Mouse (Mus musculus): ENCODE data around the gene Chd6.

Gene Chd6

DNA sequence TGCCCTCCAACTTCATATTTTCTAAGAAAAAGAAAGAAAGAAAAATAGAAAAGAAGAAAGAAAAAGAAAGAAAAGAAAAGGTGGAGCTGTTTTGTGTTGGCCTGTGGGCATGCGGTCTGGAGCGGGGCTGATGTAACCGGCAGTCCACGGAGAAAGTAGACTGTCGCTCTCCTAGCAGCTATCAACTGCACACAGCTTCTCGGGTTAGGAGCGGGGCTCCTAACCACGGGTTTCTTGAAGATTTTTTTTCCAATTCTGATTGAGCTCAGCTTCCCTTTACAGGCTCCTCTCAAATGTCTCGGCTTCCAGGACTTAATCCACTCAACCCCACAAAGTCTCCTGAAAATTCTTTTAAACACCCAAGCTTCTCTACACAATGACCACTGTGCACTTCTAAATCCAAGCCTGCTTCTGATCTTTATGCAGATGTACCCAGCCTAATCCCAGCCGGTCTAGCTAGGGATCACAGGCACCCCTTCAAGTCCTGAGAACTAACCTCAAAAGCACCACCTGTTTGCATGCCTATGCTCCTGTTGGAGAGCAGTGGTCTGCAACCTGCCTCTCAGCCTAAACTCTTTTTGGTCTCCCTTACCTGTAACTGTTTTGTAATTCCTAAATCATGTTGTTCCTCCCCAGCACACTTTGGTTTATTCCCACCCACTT is 42.6 kb downstream of the Chd6 start:
- no peak for DNase-seq (ENCODE audit: low spot score)

DNA sequence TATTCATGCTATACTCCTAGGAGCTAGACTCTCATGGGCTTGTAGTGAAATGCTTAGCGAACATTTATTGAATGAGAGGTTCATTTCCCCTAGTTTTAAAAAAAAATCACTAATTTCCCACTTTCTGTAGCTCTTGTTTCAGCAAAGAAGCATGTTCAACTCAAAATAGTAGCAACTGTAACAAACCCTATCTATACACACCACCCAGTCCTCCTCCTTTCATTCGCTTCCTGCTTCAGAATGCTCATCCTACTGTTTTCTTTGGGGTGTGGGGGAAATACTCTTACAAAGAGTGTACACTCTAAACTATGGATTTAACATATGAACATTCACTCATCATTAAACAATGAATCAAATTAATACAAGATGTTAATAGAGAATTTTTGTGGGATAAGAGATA is 43.3 kb downstream of the Chd6 start:
- no peak for DNase-seq (ENCODE audit: low spot score)

DNA sequence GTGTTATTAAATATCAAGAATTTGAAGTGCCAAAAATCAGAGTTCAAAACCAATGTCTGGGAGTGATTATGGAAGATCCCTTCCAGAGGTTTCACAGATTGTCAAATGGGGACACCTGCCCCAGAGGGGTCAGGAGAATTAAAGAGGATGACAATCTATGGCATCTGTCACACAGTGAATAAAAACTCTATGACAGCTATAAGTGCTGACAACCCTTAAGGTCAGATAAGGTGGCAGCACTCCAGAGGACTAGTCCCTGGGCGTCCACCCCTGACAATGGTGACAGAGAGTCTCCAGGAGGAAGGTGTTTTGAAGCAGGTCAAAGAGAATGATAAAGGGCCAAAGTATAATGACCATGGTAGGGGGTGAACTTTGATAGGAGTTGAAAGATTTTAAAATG is 44.0 kb downstream of the Chd6 start:
- DNase-seq (ENCODE audit: low spot score), result no peak

DNA sequence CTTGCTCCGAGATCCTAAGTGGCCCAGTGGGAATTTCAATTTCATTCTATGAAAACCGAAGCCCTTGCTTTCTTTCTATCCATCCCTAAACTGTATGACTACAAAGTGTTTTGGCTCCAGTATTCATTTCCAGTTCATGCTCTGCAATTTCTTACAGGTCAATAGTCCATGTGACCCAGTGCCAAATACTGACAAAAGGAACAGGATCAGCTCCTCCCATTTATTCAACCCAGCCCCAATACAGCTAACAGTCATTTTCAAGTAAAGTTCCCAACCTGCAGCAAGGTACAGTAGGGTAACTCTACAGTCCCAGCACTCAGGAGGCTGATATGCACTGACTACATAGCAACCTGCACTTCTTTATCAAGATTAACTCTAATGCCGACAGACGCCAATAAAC is 50.0 kb downstream of the Chd6 start:
- DNase-seq (ENCODE audit: low spot score), result no peak

DNA sequence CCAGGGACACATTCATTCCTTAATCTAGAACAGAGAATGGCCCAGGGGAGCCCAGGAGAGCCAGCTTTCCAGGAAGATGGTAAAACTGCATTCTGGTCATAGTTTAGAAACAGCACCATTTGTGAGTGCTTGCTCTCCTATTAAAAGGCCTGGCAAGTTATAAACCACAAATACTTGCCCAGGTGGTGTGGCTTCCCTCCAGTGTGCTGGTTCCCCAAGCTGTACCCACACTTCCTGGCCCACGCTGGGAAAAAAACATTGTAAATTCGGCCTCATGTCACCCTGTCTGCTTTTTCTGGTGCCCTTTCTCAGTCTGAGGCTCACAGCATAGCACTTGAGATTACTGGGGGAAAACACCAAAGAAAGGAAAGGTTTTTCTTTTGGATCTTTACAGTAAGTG is 55.1 kb downstream of the Chd6 start:
- DNase-seq (ENCODE audit: low spot score), result no peak

DNA sequence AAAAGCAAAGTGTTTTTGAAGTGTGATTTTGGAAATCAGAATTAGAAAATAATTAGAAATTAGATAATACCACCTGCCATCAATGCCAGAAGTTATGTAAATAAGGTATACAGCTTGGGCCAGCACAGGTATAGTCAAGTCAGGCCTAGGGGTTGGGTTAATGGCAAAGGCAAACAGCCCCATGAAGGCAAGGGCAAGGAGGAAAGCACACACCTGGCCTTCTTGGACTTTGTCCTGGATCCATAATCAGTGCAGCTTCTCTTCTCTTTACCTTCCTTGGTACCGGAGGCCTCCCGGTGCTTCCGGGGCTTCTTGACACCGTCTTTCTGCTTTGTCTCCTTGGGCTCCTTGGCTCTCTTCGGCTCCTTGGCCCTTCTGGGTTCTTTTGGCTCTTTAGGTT is 56.7 kb downstream of the Chd6 start:
- no peak for DNase-seq (ENCODE audit: low spot score)

DNA sequence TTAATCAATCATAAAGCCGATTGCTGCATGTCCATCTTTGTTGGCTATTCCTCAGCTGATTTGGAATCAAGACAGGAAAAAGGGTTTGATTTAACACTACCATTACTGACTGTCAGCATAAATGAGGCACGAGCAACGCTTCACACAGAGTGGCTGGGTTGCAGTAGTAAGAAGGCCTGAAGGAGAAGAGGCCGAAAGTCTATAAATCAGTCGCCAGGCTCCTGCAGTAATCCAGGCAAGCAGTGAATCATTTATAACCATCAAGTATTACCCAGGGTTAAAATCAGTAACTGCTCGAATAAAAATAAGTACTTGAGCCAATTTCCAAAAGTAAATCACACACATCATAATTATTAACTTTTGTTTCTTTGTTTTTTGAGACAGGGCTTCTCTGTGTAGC is 59.4 kb downstream of the Chd6 start:
- DNase-seq (ENCODE audit: low spot score), result no peak

DNA sequence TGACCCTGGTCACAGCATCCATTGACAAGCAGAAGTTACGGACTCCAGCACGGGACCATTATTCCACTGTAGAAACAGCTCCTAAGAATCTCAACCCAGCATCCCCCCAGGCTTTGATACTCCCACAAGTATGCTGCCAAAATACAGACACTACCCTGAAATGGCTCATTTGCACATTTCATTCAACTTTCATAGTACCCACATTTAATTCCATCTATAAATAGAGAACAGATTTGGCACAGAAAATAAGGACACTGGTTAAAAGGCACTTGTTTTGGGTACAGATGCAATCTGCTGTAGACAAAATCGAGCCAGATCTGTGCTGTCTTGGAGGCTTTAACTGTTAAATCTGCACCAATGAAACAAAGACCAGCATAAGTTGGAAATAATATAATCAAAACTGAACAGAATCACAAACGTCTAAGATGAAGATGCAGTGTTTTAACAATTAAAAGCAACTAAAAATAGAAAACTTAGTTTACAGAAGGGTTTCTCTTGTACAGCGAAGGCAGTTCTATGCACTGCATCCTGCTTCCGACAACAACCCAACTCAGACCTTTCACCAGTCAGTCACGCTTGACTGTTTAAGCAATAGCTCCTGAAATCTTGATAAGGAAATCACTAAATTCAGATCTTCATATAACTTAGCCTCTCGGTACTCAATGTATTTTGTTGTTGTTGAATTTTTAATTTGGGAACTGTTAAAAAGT is 64.2 kb downstream of the Chd6 start:
- DNase-seq (ENCODE audit: low spot score), result peak; percentile 59

DNA sequence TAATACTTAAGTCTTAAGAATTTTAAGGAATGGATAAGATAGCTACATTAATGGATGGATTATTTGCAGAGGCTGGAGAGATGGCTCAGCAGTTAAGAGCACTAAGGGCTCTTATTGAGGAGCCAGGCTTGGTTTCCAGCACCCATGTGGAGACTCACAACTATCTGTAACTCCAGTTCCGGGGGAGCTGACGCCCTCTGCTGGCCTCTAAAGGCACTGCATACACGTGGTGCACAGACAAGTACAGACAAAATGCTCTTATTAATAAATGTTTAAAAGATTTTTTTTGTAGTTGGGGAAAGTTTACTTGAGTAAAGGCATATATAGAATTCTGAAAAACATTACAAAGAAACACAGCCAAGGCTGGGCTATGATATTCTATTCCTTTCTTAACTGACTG is 66.0 kb downstream of the Chd6 start:
- no peak for DNase-seq (ENCODE audit: low spot score)

DNA sequence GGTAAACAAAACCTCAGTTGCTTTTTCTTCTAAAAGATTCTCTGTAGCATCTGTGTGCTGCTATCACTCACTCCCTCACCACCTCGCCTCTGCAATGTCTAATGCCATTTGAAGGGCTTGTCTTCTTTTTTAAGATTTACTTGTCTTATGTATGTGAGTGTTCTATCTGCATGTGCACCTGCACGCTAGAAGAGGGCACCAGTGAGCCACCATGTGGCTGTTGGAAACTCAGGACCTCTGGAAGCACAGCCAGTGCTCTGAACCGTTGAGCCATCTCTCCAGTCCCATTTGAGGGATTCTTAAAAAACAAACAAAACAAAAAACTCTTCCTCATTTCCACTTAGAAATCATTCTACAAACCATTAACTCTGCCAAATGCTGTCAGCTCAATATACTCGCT is 68.1 kb downstream of the Chd6 start:
- DNase-seq (ENCODE audit: low spot score), result no peak

DNA sequence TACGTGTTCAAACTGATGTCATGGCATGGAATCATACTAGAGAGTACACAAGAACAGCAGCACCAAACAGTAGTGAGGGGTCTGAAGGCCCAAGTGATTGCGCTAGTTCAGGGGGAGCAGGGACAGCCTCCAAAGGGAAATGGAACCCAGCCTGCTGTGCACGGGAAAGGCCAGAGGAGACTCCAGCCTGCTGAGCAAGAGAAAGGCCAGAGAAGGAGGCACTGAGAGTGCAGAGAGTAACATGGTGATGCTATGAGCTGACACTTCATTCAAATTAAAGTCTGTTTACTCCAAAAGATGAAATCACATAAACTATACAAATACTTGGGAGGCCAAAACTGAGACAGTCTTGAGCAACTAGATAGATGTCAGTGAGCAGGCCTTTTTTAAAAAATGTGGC is 71.1 kb downstream of the Chd6 start:
- DNase-seq (ENCODE audit: low spot score), result no peak

DNA sequence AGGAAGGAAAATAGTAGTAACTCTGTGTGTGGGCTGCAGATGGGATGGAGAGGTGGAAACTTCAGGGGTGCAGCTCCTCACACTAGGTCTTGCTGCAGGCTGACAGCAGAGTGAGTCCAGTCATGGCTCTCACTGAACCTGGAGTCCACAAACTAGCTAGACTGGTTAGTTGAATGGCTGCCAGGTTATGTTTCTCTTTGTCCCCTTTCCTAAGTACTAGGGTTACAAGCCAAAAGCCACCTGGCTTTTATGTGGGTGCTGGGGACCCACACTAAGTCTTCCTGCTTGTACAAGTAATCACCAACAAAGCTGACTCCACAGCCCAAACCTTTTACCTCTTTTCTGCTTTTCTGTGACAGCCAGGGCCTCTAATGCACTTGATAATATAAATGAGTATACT is 75.7 kb downstream of the Chd6 start:
- no peak for DNase-seq (ENCODE audit: low spot score)

DNA sequence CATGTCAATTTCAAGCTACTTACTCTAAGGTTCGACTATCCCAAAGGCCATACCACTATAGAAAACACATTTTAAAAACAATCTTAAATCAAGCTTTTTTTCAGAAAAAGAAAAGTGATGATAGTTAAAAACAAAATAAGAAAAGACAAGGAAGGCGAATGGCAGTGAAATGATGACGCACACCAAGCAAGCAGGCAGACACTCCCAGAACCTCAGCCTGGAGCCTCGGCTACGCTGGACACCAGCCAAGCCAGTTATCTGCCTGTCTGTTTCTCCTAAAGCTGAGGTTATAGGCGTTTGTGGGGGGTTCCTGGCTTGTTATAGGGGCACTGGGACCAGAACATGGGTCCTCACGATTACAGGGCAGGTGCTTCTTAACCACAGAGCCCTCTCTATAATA is 76.5 kb downstream of the Chd6 start:
- DNase-seq (ENCODE audit: low spot score), result no peak

DNA sequence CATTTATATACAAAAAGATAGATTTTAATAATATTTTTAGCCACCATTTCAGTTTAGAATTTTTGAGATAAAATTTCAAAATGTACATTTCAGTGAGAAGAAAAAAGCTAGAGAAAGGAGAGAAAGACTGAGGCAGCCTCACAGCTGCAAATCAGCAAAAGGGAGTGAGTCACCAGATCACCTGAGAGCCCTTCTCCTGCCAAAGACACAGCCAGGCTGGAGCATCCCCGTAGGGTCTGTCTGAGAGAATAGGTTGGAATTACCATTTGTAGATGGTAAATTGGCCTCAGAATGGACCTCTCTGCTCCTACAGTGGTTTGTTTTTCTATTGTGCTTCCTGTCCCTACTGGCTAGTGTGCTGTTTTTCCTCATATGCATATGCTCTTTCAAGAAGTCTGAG is 84.3 kb downstream of the Chd6 start:
- no peak for DNase-seq (ENCODE audit: low spot score)

DNA sequence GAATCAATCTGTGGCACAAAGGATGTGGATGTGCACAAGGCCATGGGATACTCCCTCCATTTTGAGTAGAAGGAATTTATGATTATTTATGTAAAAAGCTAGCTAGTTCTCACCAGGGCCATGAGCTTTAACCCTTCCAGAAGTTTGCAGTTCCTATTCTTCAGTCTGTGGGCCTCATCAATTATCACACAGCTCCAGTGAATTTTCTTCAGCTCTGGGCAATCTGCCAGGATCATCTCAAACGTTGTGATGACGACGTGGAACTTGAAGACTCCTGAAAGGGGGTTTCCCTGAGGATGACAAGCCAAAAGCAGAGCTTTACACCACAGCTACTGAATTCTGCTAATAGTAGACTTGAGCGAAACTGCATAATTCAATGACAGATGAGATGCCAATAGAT is 91.0 kb downstream of the Chd6 start:
- DNase-seq (ENCODE audit: low spot score), result no peak

DNA sequence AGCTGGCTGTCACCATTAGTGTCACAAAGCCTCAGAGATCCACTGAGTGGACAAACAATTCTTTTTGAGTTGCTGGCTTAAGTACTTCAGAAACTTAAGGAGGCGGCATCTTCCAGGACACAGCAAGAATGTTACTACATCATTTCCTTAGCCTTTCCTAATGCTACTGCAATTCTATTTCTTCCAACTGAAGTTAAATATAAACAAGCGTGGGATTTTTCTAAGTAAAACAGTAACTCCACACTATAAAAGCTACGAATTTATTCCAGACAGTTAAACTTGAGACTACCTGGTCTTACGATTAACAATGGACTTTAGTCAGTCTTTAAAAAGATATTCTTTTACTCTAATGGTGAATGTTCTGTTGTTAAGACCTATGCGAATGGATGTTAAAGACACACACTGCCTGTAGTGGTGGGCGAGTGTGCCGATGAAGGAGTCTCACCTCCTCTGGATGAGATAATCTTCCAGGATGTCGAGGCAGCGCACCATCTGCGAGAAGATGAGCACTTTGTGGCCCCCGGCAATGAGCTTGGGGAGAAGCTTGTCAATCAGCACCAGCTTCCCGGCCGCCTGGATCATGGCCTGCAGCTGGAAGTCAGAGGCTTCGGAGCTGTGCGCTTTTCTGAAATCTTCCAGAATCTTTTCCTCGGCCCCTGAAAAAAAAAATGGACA is 96.2 kb downstream of the Chd6 start:
- DNase-seq (ENCODE audit: low spot score), result no peak

DNA sequence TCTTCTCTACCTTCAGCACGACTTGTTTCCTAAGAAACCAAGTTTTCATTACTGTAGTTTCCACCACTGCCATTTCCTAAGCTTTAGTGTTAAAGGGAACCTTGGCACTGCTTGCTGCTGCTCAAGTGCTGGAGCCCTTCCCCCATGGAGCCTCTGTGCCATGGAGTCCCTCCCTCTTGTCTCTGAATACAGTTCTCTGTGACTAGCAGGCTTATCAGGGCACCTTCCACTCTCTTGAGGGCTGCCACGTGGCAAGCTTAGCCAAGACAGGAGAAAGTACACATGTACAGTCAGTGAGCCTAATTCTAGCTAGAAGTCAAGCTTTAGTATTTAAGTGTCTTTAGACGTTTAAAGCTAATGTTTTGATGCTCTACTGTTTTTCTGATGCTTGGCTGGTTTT is 104.5 kb downstream of the Chd6 start:
- DNase-seq (ENCODE audit: low spot score), result no peak

DNA sequence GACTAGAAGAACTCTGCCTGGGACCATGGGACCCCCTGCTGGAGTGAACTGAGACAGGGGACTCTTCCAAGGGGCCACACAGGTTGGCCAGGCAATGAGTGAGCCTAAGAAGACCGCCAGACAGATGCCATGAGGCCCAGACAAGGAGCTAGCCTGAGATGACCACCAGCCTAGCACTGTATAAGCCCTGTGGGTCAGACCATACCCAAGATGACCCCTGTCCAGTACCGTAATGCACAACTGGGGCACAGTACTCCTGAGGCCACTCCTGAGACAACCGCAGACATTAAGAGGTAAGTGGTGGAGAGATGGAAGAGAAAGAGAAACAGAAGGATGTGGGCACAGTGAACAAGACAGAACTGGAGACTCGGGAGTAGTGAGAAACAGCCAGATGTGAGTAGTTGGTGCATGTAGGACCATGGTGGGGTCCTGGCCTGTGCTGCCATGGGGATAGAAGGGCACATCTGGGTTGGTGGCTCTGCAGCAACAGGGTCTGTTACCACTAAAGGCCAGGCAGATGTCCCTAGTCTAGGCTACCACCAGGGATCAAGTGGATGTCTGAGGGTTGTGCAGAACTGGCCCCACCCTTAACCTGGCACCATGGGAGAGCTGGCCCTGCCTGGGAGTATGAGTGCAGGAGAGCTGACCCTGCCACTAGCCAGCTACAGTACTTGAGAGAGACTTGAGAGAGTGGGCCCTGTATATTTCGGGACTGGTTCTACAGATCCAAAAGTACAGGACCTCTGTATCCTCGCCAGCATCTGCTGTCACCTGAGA is 111.7 kb downstream of the Chd6 start:
- DNase-seq (ENCODE audit: low spot score), result no peak

DNA sequence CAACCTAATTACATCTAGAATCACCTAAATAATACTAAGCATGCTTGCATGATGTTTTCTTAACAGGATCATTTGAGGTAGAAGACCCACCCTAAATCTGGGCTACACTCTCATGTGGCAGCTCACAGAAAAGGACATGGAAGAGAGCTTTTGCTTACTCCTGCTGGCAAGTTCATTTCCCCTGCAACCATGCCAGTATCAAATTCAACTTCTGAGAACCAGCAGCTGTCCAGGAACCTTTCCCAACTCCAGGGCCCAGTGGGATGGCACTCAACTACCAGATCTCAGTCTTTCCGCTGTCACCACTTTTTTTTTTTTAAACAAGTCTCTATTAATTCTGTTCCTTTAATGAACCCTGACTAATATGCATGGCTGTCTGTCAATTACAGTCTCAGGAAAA is 114.7 kb downstream of the Chd6 start:
- no peak for DNase-seq (ENCODE audit: low spot score)

DNA sequence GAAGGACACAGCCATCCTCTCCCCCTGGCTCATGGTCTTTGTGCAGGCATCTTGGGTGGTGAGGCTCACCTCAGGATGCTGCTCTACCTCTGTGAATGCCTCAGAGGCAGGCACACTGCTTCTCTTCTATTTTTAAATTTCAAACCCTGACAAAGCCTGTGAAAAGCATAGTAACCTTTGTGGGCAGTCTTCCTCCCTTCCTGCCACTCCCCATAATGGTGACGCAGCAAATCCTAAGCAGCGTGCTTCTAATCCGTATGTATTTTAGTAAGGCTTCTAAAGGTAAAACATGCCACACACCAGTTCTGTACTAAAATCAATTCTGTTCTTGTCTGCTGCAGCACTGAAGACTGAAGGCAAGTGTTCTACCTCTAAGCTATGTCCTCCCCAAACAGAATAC is 116.4 kb downstream of the Chd6 start:
- no peak for DNase-seq (ENCODE audit: low spot score)

DNA sequence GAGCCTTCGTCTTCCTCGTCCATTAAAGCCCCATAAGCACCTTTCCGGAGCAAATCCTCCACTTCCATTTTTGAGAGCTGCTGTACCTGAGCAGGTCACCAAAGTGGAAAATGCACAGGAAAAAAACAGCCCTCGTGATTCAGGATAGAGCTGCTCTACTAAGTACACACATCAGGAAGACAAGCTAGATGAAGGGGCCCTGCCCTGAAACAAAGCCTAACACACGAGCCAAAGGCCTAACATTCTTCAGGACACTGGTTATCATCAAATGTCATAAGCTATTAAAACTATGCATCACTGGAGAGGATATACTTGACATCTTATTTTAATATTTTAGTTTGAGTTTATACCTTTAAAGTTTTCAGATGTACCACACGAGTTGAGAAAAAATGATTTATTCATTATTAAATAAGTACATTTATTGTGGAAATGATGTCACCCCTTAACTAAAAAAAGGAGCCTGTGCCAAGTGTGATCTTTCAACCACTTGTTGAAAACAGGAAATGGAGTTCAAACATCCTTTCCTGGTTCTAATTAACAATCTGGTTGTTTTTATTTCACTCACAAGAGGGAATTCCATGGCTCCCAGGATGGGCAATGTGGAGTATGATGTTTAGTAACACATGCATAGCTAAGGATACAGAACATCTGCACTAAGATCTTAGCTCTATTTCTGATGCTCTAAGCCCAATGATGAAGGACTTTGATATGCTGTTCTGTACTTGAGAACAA is 118.4 kb downstream of the Chd6 start:
- DNase-seq (ENCODE audit: low spot score), result no peak

DNA sequence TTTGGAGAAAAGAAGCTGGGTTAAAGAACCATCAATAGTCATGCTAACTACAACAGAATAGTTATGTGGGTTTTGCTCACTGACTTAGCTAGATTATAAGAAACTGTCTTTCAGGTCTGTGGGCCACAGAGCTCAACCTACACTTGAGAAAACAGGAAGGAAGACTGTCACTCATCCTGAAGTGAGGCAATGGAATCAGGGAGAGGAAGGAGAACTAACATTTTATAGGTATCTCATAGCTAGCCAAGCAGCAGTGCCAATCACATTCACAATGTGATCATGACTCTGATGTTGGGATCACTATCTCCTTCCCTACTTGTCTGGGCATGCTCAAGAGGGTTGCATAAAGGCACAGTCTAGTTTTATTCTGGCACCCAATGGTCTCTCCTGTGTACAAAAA is 121.4 kb downstream of the Chd6 start:
- DNase-seq (ENCODE audit: low spot score), result no peak
